Mouse (Mus musculus) kidney, adult 9 months (tissue): ENCODE results near the gene Cisd3.
"Not testable (repeated sequence)": the region's sequence is repeated elsewhere in the genome, so short reads cannot be mapped to it uniquely, and the experiment has no call there.

ENCODE experiments used
- DNase-seq: peaks from one replicate; pipeline ENCODE4 v3.0.0; 2022

The Cisd3 gene

DNA sequence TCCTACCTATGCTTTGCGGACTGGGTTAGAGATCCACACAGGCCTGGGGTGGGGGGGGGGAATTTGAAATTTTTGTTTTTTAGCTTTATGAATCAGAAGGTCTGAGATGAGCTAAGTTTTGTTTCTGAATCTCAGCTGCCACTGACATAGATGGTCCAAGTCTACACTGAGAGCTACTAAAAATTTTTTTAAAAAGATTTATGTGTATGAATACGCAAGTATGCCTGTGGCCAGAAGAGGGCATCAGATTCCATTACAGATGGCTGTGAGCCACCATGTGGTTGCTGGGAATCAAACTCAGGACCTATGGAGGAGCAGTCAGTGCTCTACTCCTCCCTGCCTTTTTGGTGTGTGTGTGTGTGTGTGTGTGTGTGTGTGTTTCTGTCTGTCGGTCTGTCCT lies 28.7 kb downstream of the Cisd3 start:
- no peak for DNase-seq

DNA sequence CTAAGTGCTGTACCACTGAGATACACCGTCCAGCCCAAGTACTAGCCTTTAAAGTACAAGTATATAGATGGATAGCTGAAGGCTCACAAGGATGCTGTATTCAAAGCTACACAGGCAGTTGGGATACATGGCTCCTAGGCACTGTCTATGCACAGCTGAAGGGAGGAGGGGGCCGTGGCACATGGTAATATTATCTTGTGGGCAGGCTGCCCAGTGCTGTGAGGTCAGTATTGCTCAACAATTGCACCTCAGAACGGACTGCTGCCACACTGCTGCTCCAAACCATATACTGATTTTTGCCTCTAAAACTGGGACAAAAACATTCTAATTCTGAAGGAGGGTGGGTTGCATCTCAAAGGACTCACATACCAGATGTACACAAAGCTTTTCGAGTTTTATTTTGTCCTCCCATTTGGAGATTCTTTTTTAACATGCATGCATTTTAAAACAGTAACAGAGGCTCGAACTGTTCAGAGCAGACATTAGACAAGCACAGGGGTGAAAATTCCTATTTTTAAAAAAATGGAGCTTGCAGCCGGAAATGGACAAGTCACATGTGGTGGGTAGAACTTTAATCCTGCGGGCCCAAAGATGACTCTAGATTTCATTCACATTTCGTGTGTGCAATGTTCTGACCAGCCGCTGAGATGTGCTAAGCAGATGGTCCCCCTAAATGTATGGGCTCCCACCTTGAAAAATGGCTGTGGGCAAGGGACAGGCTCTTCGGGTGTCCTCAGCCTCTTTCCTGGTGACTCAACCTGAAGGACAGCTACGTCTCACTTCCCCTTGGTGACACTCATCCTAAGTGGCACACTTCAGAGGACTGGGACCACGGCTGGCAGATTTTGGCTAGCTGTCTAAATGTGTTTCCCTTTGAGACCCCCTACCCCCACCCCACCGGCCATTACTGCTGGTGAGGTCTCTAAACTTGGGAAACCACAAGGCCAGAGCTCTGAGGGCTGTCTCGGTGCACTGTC lies 29.4 kb downstream of the Cisd3 start:
- DNase-seq, result no peak

DNA sequence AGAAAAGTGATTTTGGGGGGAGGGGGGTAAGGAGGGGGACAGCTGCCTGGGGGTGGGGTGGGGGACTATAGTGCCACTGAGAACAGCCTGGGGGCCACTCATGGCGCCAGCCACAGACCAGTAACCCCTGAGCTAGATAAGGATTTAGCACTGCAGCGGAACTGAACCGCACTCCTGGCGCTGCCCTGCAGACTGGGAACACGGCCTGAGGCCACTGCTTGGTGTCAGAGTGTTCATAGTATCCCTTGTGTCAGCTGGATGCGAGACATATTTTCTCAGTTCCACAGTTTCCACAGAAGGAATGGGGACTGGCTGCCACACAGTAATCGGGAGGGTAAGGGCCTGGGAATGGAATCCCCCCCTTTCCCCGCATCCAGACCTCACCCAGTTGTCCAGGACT lies 30.4 kb downstream of the Cisd3 start:
- no peak for DNase-seq

DNA sequence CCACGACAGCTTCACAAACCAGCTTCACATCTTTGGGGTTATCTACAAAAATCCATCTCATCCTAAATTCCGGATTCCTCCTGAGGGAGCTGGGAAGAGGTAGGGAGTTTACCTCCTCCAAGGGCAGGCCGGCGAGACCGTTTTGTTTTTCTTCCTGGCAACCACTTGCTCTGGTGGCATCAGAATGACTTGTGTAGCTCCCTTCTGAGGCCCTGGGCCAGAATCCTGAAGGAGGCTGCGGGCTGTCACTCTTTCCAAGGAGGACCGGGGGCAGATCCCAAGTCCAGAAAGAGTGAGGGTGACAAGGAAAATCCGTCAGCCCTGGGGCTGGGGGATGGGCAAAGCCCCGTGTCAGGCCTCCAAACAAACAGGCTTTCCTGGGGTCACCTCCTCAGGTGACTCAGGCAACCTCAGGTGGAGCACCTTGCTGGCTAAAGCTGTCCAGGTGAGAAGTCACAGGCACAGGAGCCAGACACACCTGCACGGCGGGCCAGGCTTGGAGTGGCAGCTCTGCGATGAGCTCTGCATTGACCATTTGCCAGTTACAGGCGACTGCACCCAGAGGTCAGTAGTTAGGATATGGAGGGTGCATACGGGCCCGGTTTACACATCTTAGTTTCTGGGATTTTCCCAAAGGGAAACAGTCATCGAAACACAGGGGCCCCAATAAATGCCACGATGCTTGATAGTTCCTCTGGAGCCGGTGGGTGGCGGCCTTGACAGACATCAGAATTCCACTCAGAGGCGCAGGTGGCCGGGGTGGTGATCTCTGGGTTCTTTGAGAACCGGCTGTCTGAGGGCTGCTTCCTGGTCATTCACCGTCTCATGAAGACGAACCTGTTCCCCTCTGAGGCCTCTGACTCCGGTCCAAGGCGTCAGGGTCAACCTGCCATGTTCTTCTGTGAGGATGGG lies 32.0 kb downstream of the Cisd3 start:
- DNase-seq, result no peak

DNA sequence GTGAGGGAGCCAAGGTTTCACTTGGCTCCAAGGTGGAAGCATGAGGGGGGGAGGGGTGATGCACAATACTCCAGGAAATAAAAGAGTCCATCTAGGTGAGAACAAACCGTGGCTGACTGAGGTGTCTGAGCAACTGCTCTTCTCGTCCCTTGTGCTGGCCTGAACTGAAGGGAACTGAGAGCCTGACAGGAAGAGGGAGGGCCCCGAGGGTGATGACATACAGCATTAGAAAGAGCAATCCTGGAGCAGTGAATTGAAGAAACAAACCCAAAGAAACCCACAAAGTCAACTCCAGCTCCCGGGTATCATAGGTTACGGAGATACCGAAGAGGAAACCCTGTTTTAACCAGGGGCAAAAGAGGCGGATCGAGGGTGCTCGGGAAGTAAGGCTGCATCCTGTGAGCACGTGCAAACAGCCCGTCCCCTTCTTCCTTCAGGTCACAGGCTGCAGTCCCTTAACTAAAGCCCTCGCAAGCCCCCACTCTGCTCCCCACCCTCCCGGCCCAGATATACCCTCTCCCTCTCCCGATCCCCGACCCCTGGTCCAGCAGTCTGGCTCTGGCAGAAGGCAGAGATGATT lies 32.7 kb downstream of the Cisd3 start:
- no peak for DNase-seq

DNA sequence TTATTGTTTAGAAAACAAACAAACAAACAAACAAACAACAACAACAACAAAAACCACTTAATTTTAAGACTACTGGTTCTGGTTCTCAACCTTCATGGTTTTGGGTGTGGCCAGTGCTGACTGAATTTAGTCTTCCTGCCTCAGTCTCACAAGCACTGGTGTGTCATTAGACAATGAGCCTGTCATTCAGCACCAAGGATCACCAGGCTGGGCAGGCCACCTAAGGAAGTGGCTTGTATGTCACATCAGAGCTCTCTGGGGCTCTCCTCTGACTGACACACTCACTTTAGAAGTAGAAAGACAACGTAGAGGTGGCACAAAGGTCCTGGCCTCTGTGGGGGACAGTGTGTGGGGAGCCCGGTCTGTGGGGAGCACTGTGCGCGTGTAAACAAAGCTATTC lies 33.4 kb downstream of the Cisd3 start:
- no peak for DNase-seq

DNA sequence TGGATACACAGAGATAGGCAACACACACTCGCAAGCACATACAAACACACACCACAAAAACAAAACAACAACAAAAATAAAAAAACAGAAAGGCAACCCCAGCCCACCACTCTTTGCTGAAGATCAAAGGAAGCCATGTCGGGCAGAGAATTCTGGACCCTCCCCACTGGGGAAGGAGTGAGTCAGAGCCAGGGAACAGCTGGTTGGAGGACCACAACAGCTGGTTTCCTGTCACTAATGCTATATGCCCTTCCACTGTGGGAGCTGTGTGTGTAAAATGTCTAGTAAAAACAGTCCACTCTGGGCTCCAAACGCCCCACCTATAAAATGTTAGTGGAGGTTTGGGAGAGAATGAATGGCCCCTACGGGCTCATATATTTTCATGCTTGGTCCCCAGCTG lies 35.7 kb downstream of the Cisd3 start:
- DNase-seq, result no peak

DNA sequence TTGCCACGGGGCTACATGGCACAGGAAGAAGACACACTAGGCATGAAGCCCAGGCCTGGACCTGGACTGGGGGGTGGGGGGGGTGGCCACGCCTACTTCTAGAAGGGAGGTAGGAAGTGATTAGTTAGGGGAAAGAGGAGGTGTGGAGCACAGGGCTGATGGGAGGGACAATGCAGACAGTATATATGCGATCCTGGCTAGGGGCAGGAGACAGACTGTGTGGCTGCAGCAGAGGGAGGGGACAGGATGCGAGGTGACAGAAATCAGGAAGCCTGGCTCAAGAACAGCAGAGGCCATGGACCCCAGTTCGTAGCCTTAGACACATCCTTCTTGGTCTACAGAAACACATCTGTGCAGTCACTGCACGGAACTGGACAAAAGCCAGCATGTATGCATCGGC lies 38.1 kb downstream of the Cisd3 start:
- no peak for DNase-seq

DNA sequence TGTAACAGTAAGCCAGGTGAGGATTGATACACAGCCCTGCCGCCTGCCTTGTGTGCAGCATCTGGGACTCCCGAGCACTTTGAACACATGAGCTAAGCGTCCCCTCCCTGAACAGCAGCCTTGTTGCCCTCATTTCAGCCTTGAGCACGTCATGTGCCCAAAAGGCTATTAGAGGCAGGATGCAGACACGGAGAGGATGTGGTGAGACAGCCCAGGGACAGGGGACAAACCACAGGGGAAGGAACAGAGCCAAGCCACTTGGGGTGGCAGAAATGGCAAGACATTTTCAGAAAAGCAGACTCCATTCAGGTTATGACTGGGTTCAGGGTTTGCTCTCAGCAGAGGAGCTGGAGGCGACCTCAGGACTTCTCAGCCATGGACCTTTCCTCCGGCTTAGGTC lies 42.7 kb downstream of the Cisd3 start:
- DNase-seq, result no peak

DNA sequence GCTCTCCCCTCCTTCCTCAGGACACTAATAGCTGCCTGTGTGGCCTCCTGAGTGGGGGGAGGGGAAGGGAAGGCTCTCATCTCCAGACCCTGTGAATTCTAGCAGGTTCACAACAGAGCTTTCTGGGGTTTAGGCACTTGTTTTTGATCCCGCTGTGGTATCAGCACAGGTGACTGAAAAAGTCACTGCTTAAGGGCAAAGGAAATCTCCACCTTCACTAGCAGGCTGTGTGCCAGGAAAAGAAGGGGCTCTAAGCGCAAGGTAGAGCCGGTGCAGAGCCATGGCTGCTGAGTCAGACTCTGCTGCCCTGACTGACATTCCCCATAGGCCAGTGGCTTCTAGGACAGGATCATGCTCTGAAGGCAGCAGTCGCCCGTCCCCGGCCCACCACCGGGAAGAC lies 43.1 kb downstream of the Cisd3 start:
- DNase-seq, result no peak

DNA sequence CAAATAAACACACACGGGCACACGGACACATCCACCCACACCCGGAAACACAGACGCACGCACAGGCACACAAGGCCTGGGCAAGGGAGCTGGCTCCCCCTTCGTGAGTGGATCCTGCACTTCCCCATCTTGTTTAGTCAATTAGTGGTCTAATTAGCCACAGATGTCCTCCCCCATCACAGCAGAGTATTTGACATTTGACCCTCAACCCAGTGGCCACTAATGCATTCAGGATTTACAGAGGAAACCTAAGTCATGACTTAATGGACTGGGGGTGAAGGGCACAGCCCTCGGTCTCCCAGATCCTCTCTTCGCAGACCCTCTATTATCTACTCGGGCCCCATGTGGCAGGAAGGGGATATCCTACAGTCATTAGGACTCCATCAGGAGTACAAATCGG lies 48.1 kb downstream of the Cisd3 start:
- DNase-seq, result no peak

DNA sequence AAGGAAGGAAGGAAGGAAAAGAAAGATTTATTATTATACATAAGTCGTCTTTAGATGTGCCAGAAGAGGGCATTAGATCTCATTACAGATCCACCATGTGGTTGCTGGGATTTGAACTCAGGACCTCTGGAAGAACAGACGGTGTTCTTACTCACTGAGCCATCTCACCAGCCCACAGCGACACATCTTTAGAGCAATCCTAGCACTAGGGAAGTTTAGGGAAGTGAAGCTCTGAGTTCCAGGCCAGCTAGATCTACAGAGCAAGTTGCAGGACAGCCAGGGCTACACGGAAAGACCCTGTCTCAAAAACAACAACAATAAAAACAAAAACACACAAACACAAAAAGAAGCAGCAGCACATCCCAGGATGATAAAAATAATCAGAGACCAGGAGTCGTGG lies 49.2 kb downstream of the Cisd3 start:
- DNase-seq, result not testable (repeated sequence)

DNA sequence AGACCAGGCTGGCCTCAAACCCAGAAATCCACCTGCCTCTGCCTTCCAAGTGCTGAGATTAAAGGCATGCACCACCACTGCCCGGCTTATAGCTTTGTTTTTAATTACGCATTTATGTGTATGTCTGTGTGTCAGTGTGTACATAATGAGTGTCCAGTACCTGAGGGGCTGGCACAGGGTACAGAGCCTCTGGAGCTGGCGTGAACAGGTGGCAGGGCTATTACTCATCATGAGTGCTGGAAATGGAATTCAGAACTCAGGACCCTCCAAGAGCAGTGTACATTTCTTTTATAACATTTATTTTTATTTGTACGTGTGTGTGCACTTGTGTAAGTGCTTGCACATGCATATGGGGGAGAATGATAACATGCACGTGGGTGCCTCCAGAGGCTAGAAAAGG lies 51.0 kb downstream of the Cisd3 start:
- no peak for DNase-seq

DNA sequence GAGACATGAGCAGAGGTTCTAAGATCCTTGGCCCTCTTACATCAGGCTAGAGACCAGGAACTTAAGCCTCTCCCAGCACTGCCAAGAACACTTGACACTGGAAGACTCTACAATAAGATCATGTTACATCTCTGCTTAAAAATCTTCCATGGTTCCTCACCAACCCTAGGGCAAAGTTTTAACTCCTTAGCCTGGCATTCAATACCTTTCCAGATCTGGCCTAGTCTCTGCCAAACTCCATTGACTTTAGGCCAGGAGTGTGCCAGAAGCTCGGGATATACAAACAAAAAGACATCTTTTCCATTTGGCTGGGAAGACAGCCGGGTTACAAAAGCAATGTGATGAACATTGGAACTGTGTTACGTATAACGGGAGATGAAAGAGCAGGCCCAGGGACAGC lies 52.0 kb downstream of the Cisd3 start:
- no peak for DNase-seq
